Mouse (Mus musculus) T-helper 1 cell (primary cell): ENCODE data around the gene Mapk7.

Experiments
- in situ Hi-C: fragments of 300-600 bp; cut with MboI, MseI; formaldehyde crosslinking; loops from one replicate; pipeline ENCODE4 v1.15.1; 2025; ENCODE audit warnings: high pct_unique_total_duplicates

The Mapk7 gene

GRCm38 (mm10) chr11:61465422-61465821 is 28.8 kb downstream of the Mapk7 start:
- in situ Hi-C loops, result no loop called here

- in situ Hi-C loops, result no loop called here
Measured at GRCm38 (mm10) chr11:61464071-61464470, 30.1 kb downstream of the Mapk7 start.

- in situ Hi-C loops, result no loop called here
Measured at GRCm38 (mm10) chr11:61449499-61450292, 44.5 kb downstream of the Mapk7 start.

- in situ Hi-C loops, result no loop called here
Measured at GRCm38 (mm10) chr11:61448599-61449225, 45.5 kb downstream of the Mapk7 start.

GRCm38 (mm10) chr11:61448041-61448440 is 46.2 kb downstream of the Mapk7 start:
- in situ Hi-C loops, result no loop called here

GRCm38 (mm10) chr11:61447296-61447695 is 46.9 kb downstream of the Mapk7 start:
- in situ Hi-C loops, result no loop called here

GRCm38 (mm10) chr11:61443807-61444206 is 50.4 kb downstream of the Mapk7 start:
- in situ Hi-C loops, result loop anchor here (5.0 kb wide), 1 partner anchor 38 kb away; no protein-coding TSS in a partner anchor

- in situ Hi-C loops, result loop anchor here (5.0 kb wide), 1 partner anchor 41 kb away; no protein-coding TSS in a partner anchor
Measured at GRCm38 (mm10) chr11:61441670-61442069, 52.5 kb downstream of the Mapk7 start.

- in situ Hi-C loops, result loop anchor here (5.0 kb wide), 1 partner anchor 42 kb away; no protein-coding TSS in a partner anchor
Measured at GRCm38 (mm10) chr11:61440416-61440815, 53.8 kb downstream of the Mapk7 start.

GRCm38 (mm10) chr11:61439170-61439569 is 55.0 kb downstream of the Mapk7 start:
- in situ Hi-C loops, result no loop called here
